Mouse (Mus musculus) hindbrain, embryonic 13.5 days (tissue): ENCODE measurements around the gene Fmnl3. TPM values are rescaled to one million over a fixed set of nuclear protein-coding genes. Genes with fewer than 3 reads are reported as not detected.

Experiments used
- ATAC-seq: fragments of 200-750 bp; cut with Nextera tagmentation; 2 replicates; pipeline ENCODE4 v1.8.0; 2017; ENCODE audit warnings: moderate TSS enrichment; ENCODE audit not compliant: low FRiP score
- H3K27ac ChIP-seq: fragments of 300-500 bp; sonication (generic); 2 replicates; pipeline ENCODE4 v1.5.1; 2015; ENCODE audit warnings: inconsistent platforms, mild to moderate bottlenecking, moderate library complexity
- H3K27me3 ChIP-seq: fragments of 300-500 bp; sonication (generic); 2 replicates; pipeline ENCODE4 v1.6.1; 2015; ENCODE audit warnings: mild to moderate bottlenecking, inconsistent platforms
- H3K36me3 ChIP-seq: fragments of 300-500 bp; sonication (generic); 2 replicates; pipeline ENCODE4 v1.6.1; 2015; ENCODE audit warnings: mild to moderate bottlenecking, inconsistent platforms
- H3K4me1 ChIP-seq: fragments of 300-500 bp; sonication (generic); replicated peaks from 2 replicates; pipeline ENCODE4 v1.6.1; 2015; ENCODE audit warnings: inconsistent platforms
- H3K4me2 ChIP-seq: fragments of 300-500 bp; sonication (generic); 2 replicates; pipeline ENCODE4 v1.6.1; 2015; ENCODE audit warnings: inconsistent platforms, mild to moderate bottlenecking, moderate library complexity
- H3K4me3 ChIP-seq: fragments of 300-500 bp; sonication (generic); 2 replicates; pipeline ENCODE4 v1.5.1; 2015; ENCODE audit warnings: mild to moderate bottlenecking, inconsistent platforms
- H3K9ac ChIP-seq: fragments of 300-500 bp; sonication (generic); 2 replicates; pipeline ENCODE4 v1.6.1; 2015; ENCODE audit warnings: mild to moderate bottlenecking, inconsistent platforms
- H3K9me3 ChIP-seq: fragments of 300-500 bp; sonication (generic); 2 replicates; pipeline ENCODE4 v1.6.1; 2016; ENCODE audit warnings: inconsistent platforms
- WGBS: fragments of 180-500 bp; shearing (Covaris S2); methylation state at CpG from one replicate; pipeline ENCODE4 v1.1.7; 2015; 5-methylcytosine and 5-hydroxymethylcytosine counted together
- polyA plus RNA-seq: library from polyadenylated mRNA; unstranded; fragments of >200 nt; fragmentation: Nextera tagmentation; extraction: Ambion mirVana; gene quantifications from 2 replicates; pipeline ENCODE4 v1.2.1, GENCODE M21; 2015

The Fmnl3 gene
- polyA plus RNA-seq, 1 experiment from 2014 or later = 8.2 TPM

GRCm38 (mm10) chr15:99294287-99294686 is 76.0 kb downstream of the Fmnl3 start:
- H3K27me3 ChIP-seq = no peaks in the 10 kb centered on the region
- H3K36me3 ChIP-seq = no peaks in the 10 kb centered on the region
- H3K4me1 ChIP-seq = peaks cover 23% of the 10 kb centered on the region
- H3K4me2 ChIP-seq = peak overlapping the region; percentile 67
- H3K9me3 ChIP-seq = no peaks in the 10 kb centered on the region
- peak overlapping the region; percentile 70 for H3K4me3 ChIP-seq
- WGBS = 38% methylated on average over 16 of the region's 16 CpGs
- peak overlapping the region; percentile 85 for H3K9ac ChIP-seq
- ATAC-seq = no peak
- H3K27ac ChIP-seq = peak overlapping the region; percentile 93; the same call in 1 of the 2 replicates

GRCm38 (mm10) chr15:99290586-99290985 is 79.7 kb downstream of the Fmnl3 start:
- H3K9ac ChIP-seq = no peak overlapping the region
- ATAC-seq = no peak
- no peaks in the 10 kb centered on the region for H3K9me3 ChIP-seq
- no peak overlapping the region for H3K4me3 ChIP-seq
- H3K27me3 ChIP-seq = no peaks in the 10 kb centered on the region
- H3K4me1 ChIP-seq = peaks cover 7% of the 10 kb centered on the region
- 94% methylated on average over 11 of the region's 11 CpGs for WGBS
- no peaks in the 10 kb centered on the region for H3K36me3 ChIP-seq
- no peak overlapping the region for H3K4me2 ChIP-seq
- H3K27ac ChIP-seq = no peak overlapping the region

- no peak overlapping the region for H3K27ac ChIP-seq
- H3K36me3 ChIP-seq = no peaks in the 10 kb centered on the region
- WGBS = 52% methylated on average over 8 of the region's 8 CpGs
- no peaks in the 10 kb centered on the region for H3K9me3 ChIP-seq
- H3K27me3 ChIP-seq = no peaks in the 10 kb centered on the region
- H3K4me2 ChIP-seq = no peak overlapping the region
- no peak overlapping the region for H3K4me3 ChIP-seq
- no peaks in the 10 kb centered on the region for H3K4me1 ChIP-seq
- H3K9ac ChIP-seq = no peak overlapping the region
- no peak for ATAC-seq
Measured at GRCm38 (mm10) chr15:99285189-99285535, 85.1 kb downstream of the Fmnl3 start.

GRCm38 (mm10) chr15:99284527-99285188 is 85.6 kb downstream of the Fmnl3 start:
- H3K9ac ChIP-seq = no peak overlapping the region; the same call in 1 of the 2 replicates
- ATAC-seq = no peak
- 48% methylated on average over 14 of the region's 14 CpGs for WGBS
- H3K4me2 ChIP-seq = no peak overlapping the region
- no peak overlapping the region for H3K27ac ChIP-seq
- H3K4me1 ChIP-seq = no peaks in the 10 kb centered on the region
- no peak overlapping the region for H3K4me3 ChIP-seq
- H3K27me3 ChIP-seq = no peaks in the 10 kb centered on the region
- no peaks in the 10 kb centered on the region for H3K9me3 ChIP-seq
- no peaks in the 10 kb centered on the region for H3K36me3 ChIP-seq

GRCm38 (mm10) chr15:99283456-99283855 is 86.8 kb downstream of the Fmnl3 start:
- Histone ChIP-seq H3K27me3 (no peaks in the 10 kb centered on the region), H3K9ac (no peak overlapping the region), H3K9me3 (no peaks in the 10 kb centered on the region), H3K4me2 (no peak overlapping the region), H3K4me3 (no peak overlapping the region), H3K27ac (no peak overlapping the region), H3K4me1 (no peaks in the 10 kb centered on the region), H3K36me3 (no peaks in the 10 kb centered on the region)
- WGBS = 70% methylated on average over 10 of the region's 10 CpGs
- no peak for ATAC-seq

- Histone ChIP-seq H3K9me3 (no peaks in the 10 kb centered on the region), H3K27ac (0 out of 2 replicates have a peak overlapping the region, but pooled peaks have one; percentile 23), H3K4me2 (no peak overlapping the region), H3K9ac (no peak overlapping the region), H3K4me1 (peaks cover 5% of the 10 kb centered on the region; the same call in 1 of the 2 replicates), H3K27me3 (no peaks in the 10 kb centered on the region), H3K36me3 (no peaks in the 10 kb centered on the region), H3K4me3 (no peak overlapping the region)
- whole genome bisulfite sequencing = 85% methylated on average over 7 of the region's 7 CpGs
- no peak for ATAC-seq
Measured at GRCm38 (mm10) chr15:99278271-99278670, 92.0 kb downstream of the Fmnl3 start.

GRCm38 (mm10) chr15:99276095-99276494 is 94.2 kb downstream of the Fmnl3 start:
- ATAC-seq = no peak
- H3K4me3 ChIP-seq = no peak overlapping the region
- no peak overlapping the region for H3K4me2 ChIP-seq

More at GRCm38 (mm10) chr15:99276095-99276494, 94.2 kb downstream of the Fmnl3 start:
- Histone ChIP-seq H3K36me3 (no peaks in the 10 kb centered on the region), H3K27me3 (no peaks in the 10 kb centered on the region), H3K9me3 (no peaks in the 10 kb centered on the region), H3K27ac (no peak overlapping the region), H3K4me1 (peaks cover 12% of the 10 kb centered on the region), H3K9ac (no peak overlapping the region)
- 87% methylated on average over 8 of the region's 8 CpGs for WGBS

Other genes with a start within 250 kb of the Fmnl3 start
- 42.1 and 45.0 TPM in 2 replicates for gene Spats2, start 244.6 kb downstream of the Fmnl3 start, polyA plus RNA-seq
- gene Kcnh3, start 145.6 kb downstream of the Fmnl3 start, polyA plus RNA-seq = 0.52 and 0.91 TPM in 2 replicates
- gene Mcrs1, start 118.5 kb downstream of the Fmnl3 start, polyA plus RNA-seq = 195 and 208 TPM in 2 replicates
- gene Prpf40b, start 75.4 kb downstream of the Fmnl3 start, polyA plus RNA-seq = 116 and 124 TPM in 2 replicates
- gene Fam186b, start 74.6 kb downstream of the Fmnl3 start, polyA plus RNA-seq = 0.47 and 0.69 TPM in 2 replicates
- gene Tmbim6, start 22.4 kb upstream of the Fmnl3 start, polyA plus RNA-seq = 255 and 257 TPM in 2 replicates
- 12.3 and 13.6 TPM in 2 replicates for gene Nckap5l, start 87.3 kb upstream of the Fmnl3 start, polyA plus RNA-seq
- gene Bcdin3d, start 104.2 kb upstream of the Fmnl3 start, polyA plus RNA-seq = 22.6 and 23.4 TPM in 2 replicates
- 16.5 and 16.6 TPM in 2 replicates for gene Faim2, start 157.7 kb upstream of the Fmnl3 start, polyA plus RNA-seq
- not detected in 2 replicates for gene Aqp2, start 208.6 kb upstream of the Fmnl3 start, polyA plus RNA-seq
- gene Aqp5, start 220.3 kb upstream of the Fmnl3 start, polyA plus RNA-seq = 2.1 and 2.5 TPM in 2 replicates
- 2.6 and 3.2 TPM in 2 replicates for gene Aqp6, start 230.9 kb upstream of the Fmnl3 start, polyA plus RNA-seq